Mouse (Mus musculus) spleen, adult 2 months (tissue): ENCODE results near the gene Fxyd1.

Experiments
- CTCF ChIP-seq: fragments of 200-500 bp; IDR thresholded peaks from 2 replicates; pipeline ENCODE4 v1.5.1; 2011; ENCODE audit warnings: mild to moderate bottlenecking, inconsistent platforms; ENCODE audit not compliant: insufficient read depth, insufficient read length, insufficient replicate concordance; ENCODE audit errors: extremely low read depth
- POLR2A ChIP-seq: fragments of 200-500 bp; IDR thresholded peaks from 2 replicates; pipeline ENCODE4 v1.6.1; 2011; ENCODE audit warnings: low read depth, low read length, inconsistent platforms

- peak; percentile 56; the same call in 1 of the 2 replicates for TF ChIP-seq CTCF
- no peak for TF ChIP-seq POLR2A
Observed at GRCm38 (mm10) chr7:31105061-31105768, 48.2 kb upstream of the Fxyd1 start.
